9 mouse cellular contexts compared by ENCODE assay signal in the genomic region with DNA sequence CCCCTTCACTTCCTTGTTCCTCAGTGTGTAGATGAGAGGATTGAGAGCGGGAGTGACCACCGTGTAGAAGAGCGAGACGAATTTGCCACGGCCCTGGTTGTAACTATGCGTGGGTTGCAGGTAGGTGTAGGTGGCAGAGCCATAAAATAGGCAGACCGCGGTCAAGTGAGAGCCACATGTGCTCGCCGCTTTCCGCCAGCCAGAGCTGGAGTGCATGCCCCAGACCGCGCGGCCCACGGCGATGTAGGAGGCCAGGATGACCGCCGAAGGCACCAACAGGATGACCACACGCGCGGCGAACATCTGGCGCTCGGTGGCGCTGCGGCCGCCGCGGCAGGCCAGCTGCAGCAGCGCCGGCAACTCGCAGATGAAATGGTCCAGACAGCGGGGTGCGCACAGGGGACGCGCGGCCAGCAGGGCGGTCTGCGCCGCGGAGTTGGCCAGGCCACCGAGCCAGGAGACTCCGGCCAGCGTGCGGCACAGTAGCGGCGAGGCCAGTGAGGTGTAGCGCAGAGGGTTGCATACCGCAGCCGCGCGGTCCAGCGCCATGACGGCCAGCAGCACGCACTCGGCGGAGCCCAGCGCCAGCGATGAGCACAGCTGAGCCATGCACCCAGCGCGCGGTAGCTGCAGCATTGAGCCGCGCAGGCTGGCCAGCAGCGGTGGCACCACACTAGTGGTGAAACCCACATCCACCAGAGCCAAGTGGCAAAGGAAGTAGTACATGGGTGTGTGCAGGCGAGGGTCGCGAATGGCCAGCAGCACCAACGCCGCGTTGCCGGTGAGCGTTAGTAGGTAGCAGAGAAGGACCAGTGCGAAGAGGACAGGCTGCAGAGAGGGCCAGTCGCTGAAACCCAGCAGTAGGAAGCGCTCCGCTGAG. TPM values are rescaled to one million over a fixed set of nuclear protein-coding genes. Genes with fewer than 3 reads are reported as not detected.
DNase-seq lines count a peak whose midpoint lies in the region; ATAC-seq and TF ChIP-seq lines count a peak whose summit lies in the region.
"Had no signal": no experiment of that assay in that cellular context is flagged by ENCODE, and none has a peak within 500 bp of the region (broad histone marks: within the 10 kb centered on the region; RNA-seq: fewer than 3 reads in every experiment).

No protein-coding gene starts in this region.

- H3K4me3 ChIP-seq in embryonic fibroblast, embryonic 13.5 days (ENCODE audit: insufficient read depth, low read length): peak overlapping the region; percentile 27
- peak overlapping the region; percentile 57 for H3K4me3 ChIP-seq in hindbrain, embryonic 14.5 days (replicated peaks; ENCODE audit: low read length)
- peak overlapping the region; percentile 48 for H3K4me3 ChIP-seq in liver, embryonic 11.5 days (ENCODE audit: low read depth, low read length)

- peaks cover 4% of the 10 kb centered on the region for H3K4me1 ChIP-seq in embryonic fibroblast, embryonic 13.5 days (ENCODE audit: control insufficient read depth, insufficient read depth, low read length)
- no peaks in the 10 kb centered on the region for H3K4me1 ChIP-seq in hindbrain, embryonic 14.5 days (replicated peaks; ENCODE audit: control insufficient read depth, insufficient read depth, low read length)
- no peaks in the 10 kb centered on the region for H3K4me1 ChIP-seq in liver, embryonic 11.5 days (replicated peaks; ENCODE audit: control insufficient read depth, insufficient read depth, low read length)

- H3K4me2 ChIP-seq in hindbrain, embryonic 14.5 days (replicated peaks): peak overlapping the region; percentile 89
- peak overlapping the region; percentile 71 for H3K4me2 ChIP-seq in liver, embryonic 11.5 days

- intact Hi-C loops in gastrocnemius, postnatal 14 days (cut with DNase I; ENCODE audit: low total_unique reads): no loop called here

- H3K36me3 ChIP-seq in hindbrain, embryonic 14.5 days (replicated peaks; ENCODE audit: control insufficient read depth, insufficient read depth): no peaks in the 10 kb centered on the region
- no peaks in the 10 kb centered on the region for H3K36me3 ChIP-seq in liver, embryonic 11.5 days (ENCODE audit: control insufficient read depth, insufficient read depth, low read length)

- peak; percentile 12 for DNase-seq in gastrocnemius, postnatal 14 days
- no peak for DNase-seq in gastrocnemius, adult 18-20 months (ENCODE audit: low spot score)
- DNase-seq in R1 (ENCODE audit: low read depth, low spot score): peak; percentile 48
- peak; percentile 59 for DNase-seq in hindbrain, embryonic 14.5 days (ENCODE audit: low spot score)
- peak; percentile 41 for DNase-seq in liver, embryonic 11.5 days (ENCODE audit: low spot score)
- DNase-seq in right cerebral cortex, postnatal 10 days (ENCODE audit: low spot score in 2 of 2): peak; percentile 37 to 49
- no peak for DNase-seq in natural killer cell, adult 2 months (ENCODE audit: low spot score in 2 of 2)

- H3K9me3 ChIP-seq in hindbrain, embryonic 14.5 days (ENCODE audit: control insufficient read depth, low read length): no peaks in the 10 kb centered on the region
- H3K9me3 ChIP-seq in liver, embryonic 11.5 days (ENCODE audit: control insufficient read depth, low read length): no peaks in the 10 kb centered on the region

- no peak overlapping the region for H3K27ac ChIP-seq in embryonic fibroblast, embryonic 13.5 days (ENCODE audit: insufficient read depth, low read length)
- H3K27ac ChIP-seq in hindbrain, embryonic 14.5 days: peak overlapping the region; percentile 40
- H3K27ac ChIP-seq in liver, embryonic 11.5 days (ENCODE audit: low read depth, low read length): no peak overlapping the region

- peak overlapping the region; percentile 75 for H3K9ac ChIP-seq in hindbrain, embryonic 14.5 days
- H3K9ac ChIP-seq in liver, embryonic 11.5 days (ENCODE audit: low read depth, low read length): no peak overlapping the region

- 0 out of 2 replicates have a peak, but pooled peaks have one; percentile 0 for TF ChIP-seq CTCF in embryonic fibroblast, embryonic 13.5 days (IDR thresholded peaks at IDR 0.05; ENCODE audit: borderline replicate concordance, insufficient read depth, low read length)

- WGBS in hindbrain, embryonic 14.5 days: under 1% methylated on average over 77 of the region's 77 CpGs
- WGBS in liver, embryonic 11.5 days: 1% methylated on average over 77 of the region's 77 CpGs

- peak; percentile 94 for ATAC-seq in hindbrain, embryonic 14.5 days (ENCODE audit: low FRiP score)
- peak; percentile 54 for ATAC-seq in liver, embryonic 11.5 days (replicated peaks; ENCODE audit: low FRiP score)

- peaks cover 21% of the 10 kb centered on the region for H3K27me3 ChIP-seq in hindbrain, embryonic 14.5 days (ENCODE audit: control insufficient read depth, insufficient read depth, low read length)
- peaks cover 33% of the 10 kb centered on the region for H3K27me3 ChIP-seq in liver, embryonic 11.5 days (replicated peaks; ENCODE audit: control insufficient read depth, insufficient read depth, low read length)

- TF ChIP-seq POLR2A in embryonic fibroblast, embryonic 13.5 days (IDR thresholded peaks at IDR 0.05; ENCODE audit: low read depth, low read length): no peak

RNA-seq across cellular contexts. Expression of gene Ubd, which starts 3.4 kb away (rescaled TPM):
- total RNA-seq in gastrocnemius, postnatal 14 days (2021): not detected
- under 1 TPM in 1 of 2 experiments, not detected in 1; 0.74 TPM for total RNA-seq in gastrocnemius, adult 18-20 months (2021)
- not detected in 2 replicates for polyA plus RNA-seq in embryonic fibroblast, embryonic 13.5 days (2011; ENCODE audit: insufficient read length, low read depth, missing spikeins)
- not detected in 2 replicates for polyA plus RNA-seq in hindbrain, embryonic 14.5 days (2014; fragmentation: Nextera tagmentation; extraction: Ambion mirVana)
- polyA plus RNA-seq in liver, embryonic 11.5 days (2014; fragmentation: Nextera tagmentation; extraction: Ambion mirVana): not detected in 2 replicates
- total RNA-seq: MEL had no signal

RNA-seq across cellular contexts. Expression of gene Olfr94, which starts 3.7 kb away (rescaled TPM):
- not detected for total RNA-seq in gastrocnemius, postnatal 14 days (2021)
- total RNA-seq in gastrocnemius, adult 18-20 months (2021): not detected
- polyA plus RNA-seq in embryonic fibroblast, embryonic 13.5 days (2011; ENCODE audit: insufficient read length, low read depth, missing spikeins): not detected in 2 replicates
- polyA plus RNA-seq in hindbrain, embryonic 14.5 days (2014; fragmentation: Nextera tagmentation; extraction: Ambion mirVana): 0.21 TPM in 1 of 2 replicates, not detected in the other
- not detected in 2 replicates for polyA plus RNA-seq in liver, embryonic 11.5 days (2014; fragmentation: Nextera tagmentation; extraction: Ambion mirVana)
- total RNA-seq: MEL had no signal

RNA-seq across cellular contexts. Expression of gene Olfr95, which starts 15.8 kb away (rescaled TPM):
- total RNA-seq in gastrocnemius, postnatal 14 days (2021): not detected
- total RNA-seq in gastrocnemius, adult 18-20 months (2021): not detected
- polyA plus RNA-seq in embryonic fibroblast, embryonic 13.5 days (2011; ENCODE audit: insufficient read length, low read depth, missing spikeins): not detected in 2 replicates
- polyA plus RNA-seq in hindbrain, embryonic 14.5 days (2014; fragmentation: Nextera tagmentation; extraction: Ambion mirVana): not detected in 2 replicates
- polyA plus RNA-seq in liver, embryonic 11.5 days (2014; fragmentation: Nextera tagmentation; extraction: Ambion mirVana): not detected in 2 replicates
- total RNA-seq: MEL had no signal

RNA-seq across cellular contexts. Expression of gene Olfr96, which starts 22.9 kb away (rescaled TPM):
- not detected for total RNA-seq in gastrocnemius, postnatal 14 days (2021)
- total RNA-seq in gastrocnemius, adult 18-20 months (2021): not detected
- not detected in 2 replicates for polyA plus RNA-seq in embryonic fibroblast, embryonic 13.5 days (2011; ENCODE audit: insufficient read length, low read depth, missing spikeins)
- not detected in 2 replicates for polyA plus RNA-seq in hindbrain, embryonic 14.5 days (2014; fragmentation: Nextera tagmentation; extraction: Ambion mirVana)
- not detected in 2 replicates for polyA plus RNA-seq in liver, embryonic 11.5 days (2014; fragmentation: Nextera tagmentation; extraction: Ambion mirVana)
- total RNA-seq: MEL had no signal

RNA-seq across cellular contexts. Expression of gene Olfr93, which starts 35.8 kb away (rescaled TPM):
- total RNA-seq in gastrocnemius, postnatal 14 days (2021): not detected
- not detected for total RNA-seq in gastrocnemius, adult 18-20 months (2021)
- not detected in 2 replicates for polyA plus RNA-seq in embryonic fibroblast, embryonic 13.5 days (2011; ENCODE audit: insufficient read length, low read depth, missing spikeins)
- polyA plus RNA-seq in hindbrain, embryonic 14.5 days (2014; fragmentation: Nextera tagmentation; extraction: Ambion mirVana): not detected in 2 replicates
- polyA plus RNA-seq in liver, embryonic 11.5 days (2014; fragmentation: Nextera tagmentation; extraction: Ambion mirVana): not detected in 2 replicates
- total RNA-seq: MEL had no signal

Comparison
In these comparisons a context has a peak if more than half of its experiments do, and no peak if none do; other contexts are left out.
1. DNase-seq: peak in gastrocnemius, postnatal 14 days (single experiment), R1 (single experiment), hindbrain, embryonic 14.5 days (single experiment), liver, embryonic 11.5 days (single experiment) and right cerebral cortex, postnatal 10 days (2 of 2); none in gastrocnemius, adult 18-20 months (single experiment) and natural killer cell, adult 2 months (0 of 2).
2. Peak in every context shown above with its lines, with median percentiles within 50 percentile points of each other: H3K4me3 ChIP-seq.